Mouse (Mus musculus) liver, adult 2 months (tissue): Measurements from ENCODE around the gene Tada3.

Source experiments
- CTCF ChIP-seq: fragments of 200-500 bp; IDR thresholded peaks from 2 replicates; pipeline ENCODE4 v1.5.1; 2011; ENCODE audit warnings: low read depth, low read length, control low read depth
- POLR2A ChIP-seq: fragments of 200-500 bp; IDR thresholded peaks from 2 replicates; pipeline ENCODE4 v1.6.1; 2011; ENCODE audit warnings: low read length, control low read depth; ENCODE audit not compliant: insufficient read depth; ENCODE audit errors: extremely low read depth

DNA sequence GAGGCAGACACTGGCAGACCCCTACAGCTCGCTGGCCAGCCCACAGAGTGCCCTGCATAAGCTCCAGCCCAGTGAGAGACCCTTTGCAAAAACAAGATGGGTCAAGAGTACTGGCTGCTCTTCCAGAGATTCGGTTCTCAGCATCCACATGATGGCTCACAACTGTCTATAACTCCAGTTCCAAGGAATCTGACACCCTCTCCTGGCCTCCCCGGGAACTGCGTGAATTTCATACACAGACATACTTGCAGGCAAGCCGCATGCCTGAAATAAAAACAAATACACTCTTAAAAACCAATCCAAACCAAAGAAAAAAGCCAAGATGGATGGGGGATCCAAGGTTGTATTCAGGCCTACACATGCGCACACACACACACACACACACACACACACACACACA, 17.8 kb upstream of the Tada3 start:
- TF ChIP-seq POLR2A (no peak), CTCF (no peak)
